Comparison of ENCODE assay signal across 10 mouse cellular contexts in genomic region chr7:13053501-13053900, GRCm38 (mm10). TPM values are rescaled to one million over a fixed set of nuclear protein-coding genes. Genes with fewer than 3 reads are reported as not detected.
DNase-seq lines count a peak whose midpoint lies in the region; ATAC-seq lines count a peak whose summit lies in the region.
"Had no signal": no experiment of that assay in that cellular context is flagged by ENCODE, and none has a peak within 500 bp of the region (broad histone marks: within the 10 kb centered on the region; RNA-seq: fewer than 3 reads in every experiment).

No protein-coding gene starts in this region.

- H3K4me3 ChIP-seq in kidney, embryonic 15.5 days (replicated peaks) = peak overlapping the region; percentile 67
- H3K4me3 ChIP-seq in forebrain, embryonic 11.5 days (ENCODE audit: low read depth, low read length) = peak overlapping the region; percentile 55; the same call in 1 of the 2 replicates
- H3K4me3 ChIP-seq in intestine, embryonic 16.5 days (ENCODE audit: low read length) = peak overlapping the region; percentile 65; the same call in 1 of the 2 replicates
- H3K4me3 ChIP-seq in neural tube, embryonic 12.5 days = no peak overlapping the region

- H3K27ac ChIP-seq in kidney, embryonic 15.5 days = peak overlapping the region; percentile 92; the same call in 1 of the 2 replicates
- H3K27ac ChIP-seq in forebrain, embryonic 11.5 days (ENCODE audit: low read depth, low read length) = no peak overlapping the region
- no peak overlapping the region for H3K27ac ChIP-seq in intestine, embryonic 16.5 days (ENCODE audit: low read length)
- no peak overlapping the region for H3K27ac ChIP-seq in neural tube, embryonic 12.5 days

- H3K9me3 ChIP-seq in kidney, embryonic 15.5 days (replicated peaks) = no peaks in the 10 kb centered on the region
- H3K9me3 ChIP-seq in forebrain, embryonic 11.5 days (ENCODE audit: control insufficient read depth, low read length) = no peaks in the 10 kb centered on the region
- no peaks in the 10 kb centered on the region for H3K9me3 ChIP-seq in intestine, embryonic 16.5 days (ENCODE audit: control insufficient read depth, low read length)
- no peaks in the 10 kb centered on the region for H3K9me3 ChIP-seq in neural tube, embryonic 12.5 days

- no peak for ATAC-seq in kidney, embryonic 15.5 days (replicated peaks; ENCODE audit: low FRiP score)
- ATAC-seq in forebrain, embryonic 11.5 days (replicated peaks; ENCODE audit: low FRiP score) = no peak
- no peak for ATAC-seq in intestine, embryonic 16.5 days
- no peak; the same call in 1 of the 2 replicates for ATAC-seq in neural tube, embryonic 12.5 days (ENCODE audit: low FRiP score, low read depth)

- no peak for DNase-seq in kidney, postnatal 14 days
- no peak for DNase-seq in forebrain, embryonic 11.5 days (ENCODE audit: low spot score)
- no peak for DNase-seq in B cell, adult 2 months
- DNase-seq in adrenal gland, postnatal 14 days = no peak
- DNase-seq in layer of hippocampus, adult 9-10 months (ENCODE audit: low spot score) = no peak

- no peaks in the 10 kb centered on the region for H3K36me3 ChIP-seq in kidney, embryonic 15.5 days
- H3K36me3 ChIP-seq in forebrain, embryonic 11.5 days (ENCODE audit: control insufficient read depth, insufficient read depth, low read length) = no peaks in the 10 kb centered on the region
- H3K36me3 ChIP-seq in intestine, embryonic 16.5 days (ENCODE audit: control insufficient read depth, insufficient read depth, low read length) = no peaks in the 10 kb centered on the region
- H3K36me3 ChIP-seq in neural tube, embryonic 12.5 days = no peaks in the 10 kb centered on the region

- WGBS in kidney, embryonic 15.5 days = 92% methylated on average over 2 of the region's 2 CpGs
- WGBS in forebrain, embryonic 11.5 days = 99% methylated on average over 2 of the region's 2 CpGs
- 95% methylated on average over 2 of the region's 2 CpGs for WGBS in intestine, embryonic 16.5 days
- WGBS in neural tube, embryonic 12.5 days = 94% methylated on average over 2 of the region's 2 CpGs

- peaks cover 5% of the 10 kb centered on the region for H3K4me1 ChIP-seq in kidney, embryonic 15.5 days
- peaks cover 2% of the 10 kb centered on the region; the same call in 1 of the 2 replicates for H3K4me1 ChIP-seq in forebrain, embryonic 11.5 days (replicated peaks; ENCODE audit: control insufficient read depth, insufficient read depth, low read length)
- H3K4me1 ChIP-seq in intestine, embryonic 16.5 days (ENCODE audit: control insufficient read depth, insufficient read depth, low read length) = no peaks in the 10 kb centered on the region
- H3K4me1 ChIP-seq in neural tube, embryonic 12.5 days = peaks cover 6% of the 10 kb centered on the region; the same call in 1 of the 2 replicates

- H3K4me2 ChIP-seq in kidney, embryonic 15.5 days = peak overlapping the region; percentile 69
- H3K4me2 ChIP-seq in forebrain, embryonic 11.5 days (ENCODE audit: low read depth, low read length, severe bottlenecking) = peak overlapping the region; percentile 63; the same call in 1 of the 2 replicates
- peak overlapping the region; percentile 79 for H3K4me2 ChIP-seq in intestine, embryonic 16.5 days (ENCODE audit: low read depth, low read length)
- peak overlapping the region; percentile 55 for H3K4me2 ChIP-seq in neural tube, embryonic 12.5 days (replicated peaks)

- H3K9ac ChIP-seq in kidney, embryonic 15.5 days = peak overlapping the region; percentile 64
- no peak overlapping the region; the same call in 1 of the 2 replicates for H3K9ac ChIP-seq in forebrain, embryonic 11.5 days (ENCODE audit: low read length)
- H3K9ac ChIP-seq in intestine, embryonic 16.5 days (ENCODE audit: low read depth, low read length) = peak overlapping the region; percentile 76; the same call in 1 of the 2 replicates
- H3K9ac ChIP-seq in neural tube, embryonic 12.5 days = peak overlapping the region; percentile 62; the same call in 1 of the 2 replicates

- H3K27me3 ChIP-seq in kidney, embryonic 15.5 days = no peaks in the 10 kb centered on the region
- no peaks in the 10 kb centered on the region for H3K27me3 ChIP-seq in forebrain, embryonic 11.5 days (ENCODE audit: control insufficient read depth, insufficient read depth, low read length)
- H3K27me3 ChIP-seq in intestine, embryonic 16.5 days (replicated peaks; ENCODE audit: control insufficient read depth, insufficient read depth, low read length) = no peaks in the 10 kb centered on the region
- no peaks in the 10 kb centered on the region for H3K27me3 ChIP-seq in neural tube, embryonic 12.5 days (replicated peaks)

RNA-seq across cellular contexts. Expression of gene Mzf1, which starts 1.1 kb away (rescaled TPM):
- 2.8 and 4.3 TPM in 2 replicates for polyA plus RNA-seq in kidney, embryonic 15.5 days (2015; fragmentation: Nextera tagmentation; extraction: Ambion mirVana)
- 3.8 and 4.0 TPM in 2 replicates for polyA plus RNA-seq in forebrain, embryonic 11.5 days (2014; fragmentation: Nextera tagmentation; extraction: Ambion mirVana)
- polyA plus RNA-seq in intestine, embryonic 16.5 days (2015; fragmentation: Nextera tagmentation; extraction: Ambion mirVana) = 1.4 and 1.8 TPM in 2 replicates
- polyA plus RNA-seq in neural tube, embryonic 12.5 days (2016; fragmentation: Nextera tagmentation; extraction: Ambion mirVana) = 4.8 and 4.9 TPM in 2 replicates
- 2.6 and 3.4 TPM in 2 replicates for total RNA-seq in adrenal gland, postnatal 14 days (2021)

RNA-seq across cellular contexts. Expression of gene Ube2m, which starts 15.4 kb away (rescaled TPM):
- polyA plus RNA-seq in kidney, embryonic 15.5 days (2015; fragmentation: Nextera tagmentation; extraction: Ambion mirVana) = 113 and 114 TPM in 2 replicates
- polyA plus RNA-seq in forebrain, embryonic 11.5 days (2014; fragmentation: Nextera tagmentation; extraction: Ambion mirVana) = 165 and 183 TPM in 2 replicates
- polyA plus RNA-seq in intestine, embryonic 16.5 days (2015; fragmentation: Nextera tagmentation; extraction: Ambion mirVana) = 19.5 and 25.0 TPM in 2 replicates
- 206 and 215 TPM in 2 replicates for polyA plus RNA-seq in neural tube, embryonic 12.5 days (2016; fragmentation: Nextera tagmentation; extraction: Ambion mirVana)
- total RNA-seq in adrenal gland, postnatal 14 days (2021) = 191 and 201 TPM in 2 replicates

RNA-seq across cellular contexts. Expression of gene Chmp2a, which starts 18.9 kb away (rescaled TPM):
- 144 and 146 TPM in 2 replicates for polyA plus RNA-seq in kidney, embryonic 15.5 days (2015; fragmentation: Nextera tagmentation; extraction: Ambion mirVana)
- polyA plus RNA-seq in forebrain, embryonic 11.5 days (2014; fragmentation: Nextera tagmentation; extraction: Ambion mirVana) = 114 and 127 TPM in 2 replicates
- polyA plus RNA-seq in intestine, embryonic 16.5 days (2015; fragmentation: Nextera tagmentation; extraction: Ambion mirVana) = 199 and 202 TPM in 2 replicates
- polyA plus RNA-seq in neural tube, embryonic 12.5 days (2016; fragmentation: Nextera tagmentation; extraction: Ambion mirVana) = 150 and 151 TPM in 2 replicates
- total RNA-seq in adrenal gland, postnatal 14 days (2021) = 173 and 179 TPM in 2 replicates

RNA-seq across cellular contexts. Expression of gene Vmn1r85, which starts 41.5 kb away (rescaled TPM):
- not detected in 2 replicates for polyA plus RNA-seq in kidney, embryonic 15.5 days (2015; fragmentation: Nextera tagmentation; extraction: Ambion mirVana)
- polyA plus RNA-seq in forebrain, embryonic 11.5 days (2014; fragmentation: Nextera tagmentation; extraction: Ambion mirVana) = not detected in 2 replicates
- not detected in 2 replicates for polyA plus RNA-seq in intestine, embryonic 16.5 days (2015; fragmentation: Nextera tagmentation; extraction: Ambion mirVana)
- not detected in 2 replicates for polyA plus RNA-seq in neural tube, embryonic 12.5 days (2016; fragmentation: Nextera tagmentation; extraction: Ambion mirVana)
- total RNA-seq in adrenal gland, postnatal 14 days (2021) = not detected in 2 replicates
- total RNA-seq: common myeloid progenitor, adult 5-6 weeks had no signal
- polyA plus RNA-seq: large intestine, adult 2 months had no signal

RNA-seq across cellular contexts. Expression of gene Zbtb45, which starts 43.7 kb away (rescaled TPM):
- polyA plus RNA-seq in kidney, embryonic 15.5 days (2015; fragmentation: Nextera tagmentation; extraction: Ambion mirVana) = 22.1 and 24.8 TPM in 2 replicates
- 31.9 and 37.3 TPM in 2 replicates for polyA plus RNA-seq in forebrain, embryonic 11.5 days (2014; fragmentation: Nextera tagmentation; extraction: Ambion mirVana)
- polyA plus RNA-seq in intestine, embryonic 16.5 days (2015; fragmentation: Nextera tagmentation; extraction: Ambion mirVana) = 22.2 and 23.2 TPM in 2 replicates
- 31.8 and 39.9 TPM in 2 replicates for polyA plus RNA-seq in neural tube, embryonic 12.5 days (2016; fragmentation: Nextera tagmentation; extraction: Ambion mirVana)
- total RNA-seq in adrenal gland, postnatal 14 days (2021) = 12.8 and 13.2 TPM in 2 replicates
